Mouse (Mus musculus) monocyte, adult 5-6 weeks (primary cell): ENCODE data around the gene Tspan1. TPM values are rescaled to one million over a fixed set of nuclear protein-coding genes. Genes with fewer than 3 reads are reported as not detected.

ENCODE experiments used
- ATAC-seq: fragments of 153-309, 156-312 bp; replicated peaks from 2 replicates; pipeline ENCODE4 v1.8.0; 2017; ENCODE audit warnings: mild to moderate bottlenecking; ENCODE audit not compliant: low TSS enrichment, insufficient number of reproducible peaks, severe bottlenecking, poor library complexity, low FRiP score
- total RNA-seq: library from RNA; stranded (forward); fragments of 200-1000, 200-491, 200-594 nt; gene quantifications from 3 replicates; pipeline ENCODE4 v1.2.3, GENCODE M21; 2017

Tspan1 gene
- not detected in 3 replicates for total RNA-seq

DNA sequence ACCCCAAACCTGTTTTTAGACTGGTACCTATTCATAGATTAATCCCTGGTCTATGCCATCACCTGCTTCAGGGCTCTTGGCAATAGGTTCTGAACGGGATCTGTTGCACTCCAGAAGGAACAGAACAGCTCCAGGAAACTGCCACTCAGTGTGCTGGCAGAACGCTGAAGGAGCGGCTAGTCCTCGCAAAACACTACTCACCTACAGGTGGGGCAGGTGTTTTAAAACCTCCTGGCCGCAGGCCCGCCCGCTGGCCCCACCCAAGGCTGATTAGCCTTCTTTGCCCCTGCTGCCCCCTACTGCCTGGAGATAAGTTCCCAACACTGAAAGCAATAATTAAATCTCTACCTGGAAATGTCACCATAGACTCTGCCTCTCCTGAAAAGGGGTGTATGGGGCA is at the start of gene Tspan1:
Tspan1 (minus strand) TSS at position 198 of the 400 bp plus-strand sequence.
- ATAC-seq, result no peak

DNA sequence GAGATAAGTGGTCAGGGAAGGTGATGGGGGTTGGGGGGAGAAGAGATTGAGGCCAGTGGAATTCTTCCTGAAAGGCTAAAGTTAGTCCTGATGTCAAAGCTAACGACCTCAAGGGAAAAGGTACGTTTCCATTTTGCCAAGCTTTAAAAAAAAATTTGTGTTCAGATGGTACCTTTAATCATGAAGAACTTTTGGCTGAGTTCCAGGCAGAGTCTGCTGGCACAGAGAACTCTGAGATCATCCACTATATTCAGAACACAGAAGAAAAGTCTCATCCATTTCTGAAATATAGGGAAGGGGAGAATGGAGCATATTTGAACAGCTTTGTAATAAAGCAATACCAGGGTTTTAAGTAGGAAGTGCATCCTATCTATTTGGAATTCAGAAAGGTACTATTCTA is 49.6 kb upstream of the Tspan1 start:
- no peak for ATAC-seq

DNA sequence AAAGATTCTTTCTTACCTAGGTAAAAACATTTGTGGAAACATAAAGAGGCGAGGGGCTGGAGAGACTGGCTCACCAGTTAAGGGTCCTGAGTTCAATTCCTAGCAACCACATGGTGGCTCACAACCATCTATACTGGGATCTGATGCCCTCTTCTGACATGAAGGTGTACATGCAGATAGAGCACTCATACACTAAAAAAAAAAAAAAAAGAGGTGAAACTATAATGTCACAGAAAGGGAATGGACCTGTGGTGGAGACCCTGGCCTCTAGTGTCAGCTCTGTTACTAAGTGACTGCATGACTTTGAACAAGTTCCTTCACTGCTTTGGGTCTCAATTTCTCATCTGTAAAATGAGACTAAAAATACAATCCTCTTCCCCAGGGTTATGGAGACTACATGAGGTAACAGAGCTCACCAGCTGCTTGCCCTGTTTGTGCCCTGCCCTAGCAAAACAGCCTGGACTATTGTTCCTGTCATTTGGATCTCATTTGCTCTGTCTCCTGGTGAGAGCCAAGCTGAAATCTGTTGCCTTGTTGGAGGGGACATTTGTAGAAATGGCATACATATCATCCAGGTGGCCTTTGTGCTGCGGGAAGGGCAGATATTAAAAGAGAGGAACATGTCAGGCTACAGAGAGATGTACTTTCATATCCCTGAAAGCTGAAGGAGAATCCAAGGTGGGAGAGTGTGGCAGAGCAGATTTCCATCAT is 48.6 kb upstream of the Tspan1 start:
- ATAC-seq, result no peak

DNA sequence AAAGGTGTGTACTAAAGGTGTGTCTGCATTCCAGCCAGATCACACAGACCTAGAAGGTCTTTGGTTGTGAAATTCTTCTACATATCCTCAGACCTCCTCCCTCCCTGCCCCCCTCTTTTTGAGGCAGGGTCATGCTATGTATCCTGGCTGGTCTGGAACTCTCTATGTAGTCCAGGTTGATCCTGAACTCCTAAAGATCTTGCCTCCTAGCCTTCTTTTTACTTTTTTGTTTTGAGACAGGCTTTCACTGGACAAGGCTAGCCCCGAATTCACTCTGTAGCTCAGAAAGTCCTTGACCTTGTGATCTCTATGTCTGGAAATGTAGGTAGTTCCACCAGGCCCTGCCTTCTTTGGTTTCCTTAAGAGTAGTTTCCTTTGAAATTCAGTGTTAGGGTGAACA is 41.5 kb upstream of the Tspan1 start:
- no peak for ATAC-seq

DNA sequence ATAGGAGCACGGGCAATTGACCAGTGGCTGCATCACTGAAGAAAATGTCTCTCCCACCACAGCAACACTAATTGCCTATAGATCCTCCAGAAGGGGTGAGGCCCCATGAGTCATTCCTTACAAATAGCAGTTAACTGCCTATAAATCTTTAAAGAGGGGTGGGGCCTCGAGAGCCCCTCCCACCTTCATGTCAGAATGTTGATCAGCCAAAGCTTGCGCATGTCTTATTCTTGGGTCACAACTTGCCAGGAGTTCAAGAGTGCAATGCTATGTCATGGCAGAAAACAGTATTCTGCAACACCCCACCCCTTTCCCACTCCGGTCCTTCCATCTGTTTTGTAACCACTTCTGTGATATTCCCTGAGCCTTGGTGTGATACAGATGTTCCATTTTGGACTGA is 39.1 kb upstream of the Tspan1 start:
- ATAC-seq, result no peak

DNA sequence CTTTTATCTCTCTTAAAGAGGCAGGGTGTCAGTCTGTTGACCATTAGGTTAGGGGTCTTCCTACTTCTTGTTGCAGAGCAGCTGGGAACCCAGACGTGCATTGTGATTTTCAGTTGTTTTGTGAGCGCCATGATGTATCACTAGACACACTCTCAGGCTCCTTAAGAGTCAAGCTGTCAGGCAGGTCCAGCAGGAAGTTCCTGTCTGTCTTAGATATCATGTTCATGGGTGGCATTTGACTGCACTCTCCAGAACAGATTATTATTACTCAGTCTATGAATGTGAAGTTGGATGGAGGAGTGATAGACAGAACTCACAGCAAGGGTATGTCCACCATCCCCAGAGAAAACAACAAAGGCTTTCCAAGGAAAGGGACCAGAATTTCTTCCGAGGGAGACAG is 37.0 kb upstream of the Tspan1 start:
- no peak for ATAC-seq

DNA sequence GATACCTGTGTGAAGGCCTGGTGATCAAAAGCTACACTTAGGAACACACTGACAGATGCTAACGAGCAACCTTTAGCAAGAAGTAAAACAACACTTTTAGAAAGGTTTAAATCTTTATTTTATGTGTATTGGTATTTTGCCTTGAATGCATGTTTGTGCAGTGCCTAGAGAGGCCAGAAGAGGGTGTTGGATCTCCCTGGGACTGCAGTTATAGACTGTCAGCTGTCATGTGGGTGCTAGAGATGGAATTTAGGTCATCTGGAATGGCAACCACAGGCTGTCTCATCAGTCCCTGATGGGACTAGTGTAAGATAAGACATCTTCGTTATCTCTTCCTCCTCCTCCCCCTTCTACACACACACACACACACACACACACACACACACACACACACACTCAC is 31.0 kb upstream of the Tspan1 start:
- no peak for ATAC-seq

DNA sequence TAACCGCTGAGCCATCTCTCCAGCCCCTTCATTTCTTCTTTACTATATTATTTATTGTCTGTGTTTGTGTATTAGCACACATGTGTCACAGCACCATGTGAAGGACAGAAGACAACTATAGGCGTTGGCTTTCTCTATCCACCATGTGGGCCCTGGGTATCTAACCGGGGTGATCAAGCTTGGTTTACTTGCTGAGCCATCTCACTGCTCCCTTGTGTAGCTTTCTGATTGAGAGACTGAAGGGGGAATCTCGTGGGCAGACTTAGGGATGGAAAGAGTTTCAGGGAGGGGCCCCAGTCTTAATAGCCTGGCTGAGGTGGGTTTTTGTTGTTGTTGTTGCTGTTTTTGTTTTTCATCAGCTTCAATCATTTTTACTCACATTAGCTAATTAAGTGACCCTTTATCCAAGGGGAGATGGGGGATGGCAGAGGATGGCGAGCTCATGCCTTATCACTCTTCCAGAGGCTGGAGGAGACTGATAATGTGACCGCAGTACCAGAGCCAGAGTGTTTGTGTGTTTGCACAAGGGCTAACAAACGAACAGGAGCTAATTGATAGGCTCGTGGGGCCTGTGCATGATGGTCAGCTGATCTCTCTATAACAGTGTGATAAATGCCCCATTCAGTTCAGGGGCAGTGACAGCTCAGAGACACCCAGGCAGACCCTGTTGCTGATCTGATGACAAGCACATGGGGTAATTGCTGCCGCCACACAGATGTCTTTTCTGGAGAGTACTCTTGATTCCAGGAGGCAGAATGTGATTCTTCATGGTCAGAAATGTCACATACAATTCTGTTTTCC is 26.4 kb upstream of the Tspan1 start:
- no peak for ATAC-seq

DNA sequence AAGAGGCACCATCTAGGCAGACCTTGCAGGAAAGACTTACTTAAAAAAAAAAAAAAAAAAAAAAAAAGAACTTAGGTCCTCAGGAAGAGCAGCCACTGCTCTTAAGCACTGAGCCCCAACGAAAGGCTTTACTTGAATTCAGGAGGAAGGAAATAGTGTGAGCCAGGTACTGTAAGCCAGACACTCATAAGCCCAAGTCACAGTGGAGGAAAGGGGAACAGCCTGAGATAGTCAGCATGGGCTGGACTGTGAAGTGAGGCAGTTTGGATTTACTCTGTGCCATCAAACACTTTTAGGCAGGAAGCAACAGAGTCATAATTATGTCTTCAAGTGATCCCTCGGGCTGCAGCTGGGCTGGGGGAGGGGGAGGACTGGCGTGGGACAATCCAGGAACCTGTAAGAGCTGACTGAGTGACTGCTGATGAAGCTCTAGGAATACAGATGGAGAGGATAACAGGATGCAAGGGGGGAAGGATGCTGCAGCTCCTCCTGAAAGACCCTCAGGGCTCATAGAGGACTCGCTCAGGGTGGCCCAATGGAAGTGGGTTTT is 25.0 kb upstream of the Tspan1 start:
- no peak for ATAC-seq

DNA sequence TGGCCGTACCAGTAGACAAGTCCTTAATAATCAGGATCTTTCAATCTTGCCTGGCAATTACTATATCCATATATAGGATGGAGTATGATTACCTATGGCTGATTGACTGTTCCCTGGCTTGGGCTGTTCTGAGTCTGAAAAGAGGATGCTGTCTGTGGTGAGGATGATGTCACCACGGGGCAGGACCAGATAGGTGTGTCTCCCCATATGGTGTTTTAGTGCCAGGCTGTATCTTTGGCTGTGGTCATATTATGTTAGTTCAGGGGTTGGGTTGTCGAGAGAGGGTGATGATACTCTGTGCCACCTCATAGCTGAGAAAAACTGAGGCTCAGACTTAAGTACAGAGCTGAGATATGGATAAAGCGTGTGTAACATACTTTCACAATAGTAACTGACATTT is 17.7 kb upstream of the Tspan1 start:
- peak; percentile 50; the same call in 1 of the 2 replicates for ATAC-seq

DNA sequence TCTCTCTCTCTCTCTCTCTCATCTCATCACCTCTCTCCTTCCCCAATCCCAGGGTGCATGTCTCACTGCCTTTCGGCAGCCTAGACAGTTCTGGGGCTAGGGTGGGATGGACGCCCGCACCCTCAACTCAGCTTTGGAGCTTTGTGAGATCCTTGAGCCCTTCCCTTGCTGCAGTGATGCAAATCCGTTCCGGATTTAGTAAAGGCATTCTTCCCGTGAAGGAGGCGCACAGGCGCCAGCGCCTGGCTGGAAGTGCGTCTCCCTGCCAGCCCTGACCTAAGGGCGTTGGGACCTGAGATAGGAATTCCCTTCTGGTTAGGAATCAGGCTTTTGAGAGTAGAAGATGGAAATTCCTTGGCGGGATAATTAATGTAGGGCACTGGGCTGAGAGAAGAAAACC is 15.3 kb upstream of the Tspan1 start:
- no peak for ATAC-seq

DNA sequence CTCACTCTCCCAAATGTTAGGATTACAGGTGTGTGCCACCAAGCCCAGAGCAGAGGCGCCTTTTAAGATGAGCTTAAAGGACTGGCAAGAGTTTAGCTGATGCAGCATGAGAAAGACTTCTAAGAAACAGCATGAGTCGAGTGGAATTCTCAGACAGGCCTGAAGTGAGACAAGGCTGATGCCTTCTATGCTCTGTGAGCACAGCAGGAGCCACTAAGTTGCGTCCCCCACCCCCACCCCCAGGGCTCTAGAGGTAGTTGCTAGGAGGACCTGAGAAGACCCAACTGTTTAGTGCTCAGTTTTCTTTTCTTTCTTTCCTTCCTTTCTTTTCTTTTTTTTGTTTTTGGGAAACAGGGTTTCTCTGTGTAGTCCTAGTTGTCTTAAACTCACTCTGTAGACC is 14.7 kb upstream of the Tspan1 start:
- no peak for ATAC-seq

DNA sequence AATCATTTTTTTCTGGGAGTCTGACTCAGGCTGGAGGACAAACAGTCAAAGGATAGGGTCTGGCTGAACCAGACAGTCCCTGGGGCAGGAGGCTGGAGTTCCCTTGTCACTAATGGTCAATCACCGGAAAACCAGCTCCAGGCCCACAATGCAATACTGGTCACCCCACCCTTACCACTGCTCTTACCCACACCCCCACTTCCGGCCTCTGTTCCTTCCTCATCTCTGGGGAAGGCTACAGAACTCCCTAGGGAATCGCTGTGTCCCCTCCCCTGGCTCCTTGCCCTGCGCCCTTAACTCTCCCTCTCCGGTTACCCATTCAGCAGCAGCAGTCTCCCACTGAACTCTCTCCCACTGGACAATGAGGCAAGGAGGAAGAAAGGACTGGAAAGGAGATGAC is 9.7 kb upstream of the Tspan1 start:
- no peak; the same call in 1 of the 2 replicates for ATAC-seq

DNA sequence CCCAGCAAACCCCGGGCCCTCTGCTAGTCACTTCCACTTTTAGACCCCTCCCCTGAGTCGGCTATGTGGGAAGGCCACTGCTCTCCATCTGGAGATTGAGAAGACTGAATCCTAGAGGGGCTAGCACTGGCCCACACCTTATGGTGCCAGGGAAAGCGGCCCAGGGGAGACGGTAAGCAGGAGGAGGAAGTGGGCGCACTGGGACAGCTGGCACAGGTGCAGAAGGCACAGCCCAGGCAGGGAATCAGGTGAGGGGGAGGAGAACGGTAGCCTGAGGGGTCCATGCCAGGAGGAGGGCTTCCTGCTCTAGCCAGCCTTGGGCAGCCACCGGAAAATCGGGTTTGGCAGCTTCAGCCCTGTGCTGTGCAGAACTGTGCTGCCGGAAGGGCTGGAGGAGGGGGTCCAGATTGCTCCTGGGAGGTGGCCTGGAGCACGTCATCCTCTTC is 9.2 kb upstream of the Tspan1 start:
- no peak; the same call in 1 of the 2 replicates for ATAC-seq

DNA sequence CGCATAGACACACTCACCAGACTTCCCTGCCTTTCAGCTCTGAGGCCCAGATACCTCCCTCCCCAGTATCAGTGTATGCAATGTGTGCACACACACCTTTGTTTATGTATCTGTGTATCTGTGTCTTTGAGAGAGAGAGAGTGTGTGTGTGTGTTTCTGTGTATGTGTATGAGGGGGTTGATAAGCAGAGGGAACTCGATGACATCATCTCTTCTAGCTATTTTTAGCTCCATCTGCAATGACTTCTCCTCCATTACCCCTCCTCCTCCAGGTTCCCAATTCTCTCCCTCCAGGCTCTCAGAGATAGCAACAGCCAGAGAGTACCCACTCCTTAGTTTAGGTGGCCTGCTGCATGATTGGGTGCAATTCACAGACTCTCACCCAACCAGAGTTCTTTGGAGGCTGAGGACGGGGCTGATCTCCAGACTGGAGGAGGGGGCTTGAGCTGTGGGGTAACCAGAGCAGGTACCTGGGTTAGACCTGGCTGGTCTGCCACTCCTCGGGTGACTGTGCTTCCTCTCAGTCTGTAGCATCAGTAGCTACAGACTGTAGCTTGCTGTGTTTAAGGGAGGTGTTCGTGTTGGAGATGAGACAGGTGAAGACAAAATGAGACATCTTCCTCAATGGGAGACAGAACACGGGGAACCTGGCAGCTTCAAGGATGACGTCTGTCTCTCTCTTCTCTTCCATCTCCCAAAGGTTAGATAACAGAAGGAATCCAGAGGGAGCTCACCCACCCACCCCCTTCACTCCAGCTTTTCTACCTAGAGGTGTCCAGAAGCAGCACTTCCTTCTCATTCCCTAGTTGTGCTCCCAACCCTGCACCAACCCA is 8.5 kb upstream of the Tspan1 start:
- ATAC-seq, result no peak

DNA sequence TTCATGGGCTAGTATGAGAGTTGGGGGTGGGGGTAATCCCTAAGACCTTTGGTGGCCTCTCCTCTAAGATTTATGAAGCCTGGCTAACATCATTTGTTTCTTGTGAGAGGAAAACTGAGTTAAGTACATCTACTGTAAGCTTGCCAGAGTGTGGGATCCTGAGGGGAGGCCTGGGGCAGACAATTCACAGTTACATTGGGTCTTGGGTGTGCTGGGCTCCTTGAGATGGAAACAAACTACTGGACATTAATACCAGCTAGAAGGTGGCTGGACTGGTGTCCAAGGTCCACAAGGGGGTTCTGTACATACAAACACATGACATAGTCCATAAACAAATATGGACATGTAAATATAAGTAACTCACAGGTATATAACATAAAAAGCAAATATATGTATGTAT is 7.7 kb upstream of the Tspan1 start:
- ATAC-seq, result no peak

DNA sequence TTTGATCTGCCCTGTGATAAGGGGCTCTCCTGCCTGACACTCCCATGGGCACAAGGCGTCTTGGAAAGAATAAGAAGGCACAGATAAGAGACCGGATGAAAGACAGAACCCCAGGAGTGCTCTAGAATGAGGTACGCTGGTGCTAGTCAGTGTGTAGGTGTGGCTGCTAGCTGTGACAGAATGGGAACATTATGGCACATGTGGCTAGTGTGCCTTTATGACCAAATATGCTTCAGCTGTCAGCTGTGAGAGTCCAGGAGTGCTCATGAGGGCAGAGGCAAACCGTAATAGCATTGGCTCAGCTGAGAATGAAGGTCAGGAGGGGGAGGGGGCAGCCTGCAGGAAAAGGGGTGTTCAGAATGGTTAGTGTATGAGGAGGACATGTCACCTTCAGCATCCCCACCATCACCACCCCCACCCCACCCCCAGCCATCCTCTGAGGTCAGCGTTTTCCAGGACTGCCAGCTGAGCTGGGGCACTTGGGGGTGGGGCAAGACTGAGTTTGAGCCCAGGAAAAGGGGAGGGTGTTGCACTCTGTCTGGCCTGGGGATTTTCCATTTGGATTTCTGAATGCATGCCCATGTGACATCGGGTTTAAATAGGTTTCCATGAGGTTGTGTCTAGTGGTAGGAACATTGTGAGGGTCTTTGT is 7.2 kb upstream of the Tspan1 start:
- ATAC-seq, result no peak

DNA sequence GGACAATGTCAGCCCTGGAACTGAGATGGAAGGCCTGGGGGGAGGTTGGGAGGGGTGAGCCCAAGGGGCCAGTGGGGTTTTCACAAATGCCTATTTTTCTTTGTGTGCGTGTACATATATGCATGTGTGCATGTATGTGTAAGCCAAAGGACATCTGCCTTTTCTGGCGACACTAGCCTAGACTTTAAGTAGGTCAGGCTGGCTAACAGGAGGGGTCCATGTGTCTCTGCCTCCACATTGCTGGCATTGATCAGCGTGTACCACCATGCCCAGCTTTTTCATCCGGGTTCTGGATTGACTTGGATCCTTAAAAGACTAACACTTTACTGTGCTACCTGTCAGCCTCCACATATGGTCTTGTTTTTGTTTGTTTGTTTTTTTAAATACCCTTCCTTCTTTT is 6.4 kb upstream of the Tspan1 start:
- ATAC-seq, result no peak

DNA sequence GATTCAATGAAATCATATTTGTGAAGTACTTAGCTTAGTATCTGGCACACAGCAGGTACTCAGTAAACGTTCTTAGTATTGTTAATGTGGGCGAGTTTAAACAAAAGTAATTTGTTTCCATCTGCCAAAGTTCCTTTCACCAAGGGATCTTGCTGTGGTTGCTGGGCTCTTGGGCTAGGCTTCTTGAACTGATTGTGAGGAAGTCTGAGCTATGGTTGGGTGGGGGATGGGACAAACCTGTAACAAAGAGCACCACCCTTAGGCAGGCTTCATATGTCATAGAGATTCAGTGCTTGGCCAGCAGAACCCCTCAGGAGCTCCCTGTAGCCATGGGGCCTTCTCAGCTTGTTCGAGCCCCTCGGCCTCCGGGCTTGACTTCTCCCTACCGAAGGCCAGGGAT is 5.7 kb upstream of the Tspan1 start, which contains the start of the genes 1700042G07Rik and Gm49337:
1700042G07Rik (plus strand) TSS at position 301 of the 400 bp plus-strand sequence.
Gm49337 (plus strand) TSS at position 313 of the 400 bp plus-strand sequence.
- no peak for ATAC-seq
